Mouse (Mus musculus) lung, adult 2 months (tissue): ENCODE data around the gene Gpnmb.

Source experiments
- CTCF ChIP-seq: fragments of 200-500 bp; IDR thresholded peaks from 2 replicates; pipeline ENCODE4 v1.5.1; 2011; ENCODE audit warnings: mild to moderate bottlenecking, low read length, control low read depth; ENCODE audit not compliant: insufficient read depth
- POLR2A ChIP-seq: fragments of 200-500 bp; IDR thresholded peaks from 2 replicates; pipeline ENCODE4 v1.6.1; 2011; ENCODE audit warnings: low read depth, mild to moderate bottlenecking, control low read depth, low read length, borderline replicate concordance; ENCODE audit errors: extremely low read depth

DNA sequence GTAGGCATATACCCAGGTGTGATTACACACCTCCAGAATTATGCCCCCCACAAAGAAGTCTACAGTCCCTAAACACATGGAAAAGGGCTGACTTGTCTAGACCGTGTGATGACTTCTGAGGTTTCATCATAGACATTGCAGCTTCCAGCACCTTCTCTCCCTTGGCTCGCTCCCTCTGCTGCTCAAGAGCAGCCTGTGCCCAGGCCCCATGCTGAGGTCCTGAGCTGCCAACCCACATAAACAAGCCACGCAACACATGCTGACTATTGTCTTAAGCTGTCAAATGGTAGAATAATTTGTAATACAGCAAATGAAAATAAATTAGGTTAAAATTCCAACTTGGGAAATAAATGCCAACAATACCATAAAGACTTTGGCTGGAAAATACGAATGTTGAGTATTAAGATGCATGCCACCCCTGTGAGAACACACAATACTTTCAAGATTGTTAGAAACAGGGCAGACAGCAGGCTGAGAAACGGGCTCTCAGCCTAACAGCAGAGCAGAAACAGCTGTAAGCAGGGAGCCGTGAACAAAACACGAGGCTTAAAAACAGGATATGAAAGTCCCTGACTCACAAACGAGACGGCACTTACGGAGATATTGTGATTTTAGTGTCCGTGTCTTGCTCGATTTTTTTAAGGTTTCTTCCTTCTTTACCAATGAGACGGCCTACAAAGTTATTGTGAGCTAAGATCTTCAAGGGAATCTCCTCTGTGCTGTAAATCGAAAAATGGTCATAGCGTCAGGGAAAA is 70.6 kb downstream of the Gpnmb start:
- TF ChIP-seq CTCF (no peak), POLR2A (no peak)
